Mouse (Mus musculus) kidney, postnatal 14 days (tissue): ENCODE measurements at regions not wholly inside any gene's neighbourhood (a gene's known extent, or its start where the extent isn't known, plus 50 kb on each side); places are given as distances from the start of the nearest gene placed in this dataset.

Experiments used
- DNase-seq: peaks from one replicate; pipeline ENCODE4 v3.0.0; 2022; ENCODE audit warnings: mixed read lengths

GRCm38 (mm10) chr17:54214804-54215203 lies 84.0 kb downstream of the Slc5a7 start:
- DNase-seq, result no peak

- no peak for DNase-seq
These were observed 97.1 kb downstream of the Slc5a7 start for GRCm38 (mm10) chr17:54201710-54202109.

- DNase-seq, result no peak
These were observed 106.6 kb downstream of the Slc5a7 start for GRCm38 (mm10) chr17:54192231-54192573.

GRCm38 (mm10) chr17:54191526-54192230 lies 107.2 kb downstream of the Slc5a7 start:
- peak; percentile 29 for DNase-seq

- no peak for DNase-seq
These were observed 109.8 kb downstream of the Slc5a7 start for GRCm38 (mm10) chr17:54188997-54189553.

- DNase-seq, result no peak
These were observed 116.8 kb downstream of the Slc5a7 start for GRCm38 (mm10) chr17:54182073-54182472.

GRCm38 (mm10) chr17:54180563-54180962 lies 118.3 kb downstream of the Slc5a7 start:
- DNase-seq, result no peak

- DNase-seq, result no peak
These were observed 128.1 kb downstream of the Slc5a7 start for GRCm38 (mm10) chr17:54170762-54171161.

- no peak for DNase-seq
These were observed 130.8 kb downstream of the Slc5a7 start for GRCm38 (mm10) chr17:54168039-54168438.

- no peak for DNase-seq
These were observed 136.5 kb downstream of the Slc5a7 start for GRCm38 (mm10) chr17:54162383-54162782.

GRCm38 (mm10) chr17:54158753-54159152 lies 140.1 kb downstream of the Slc5a7 start:
- peak; percentile 49 for DNase-seq

- no peak for DNase-seq
These were observed 140.5 kb downstream of the Slc5a7 start for GRCm38 (mm10) chr17:54158330-54158729.

GRCm38 (mm10) chr17:54155801-54156200 lies 143.0 kb downstream of the Slc5a7 start:
- DNase-seq, result no peak

- DNase-seq, result no peak
These were observed 144.3 kb downstream of the Slc5a7 start for GRCm38 (mm10) chr17:54154536-54154935.
